In the genomic region with DNA sequence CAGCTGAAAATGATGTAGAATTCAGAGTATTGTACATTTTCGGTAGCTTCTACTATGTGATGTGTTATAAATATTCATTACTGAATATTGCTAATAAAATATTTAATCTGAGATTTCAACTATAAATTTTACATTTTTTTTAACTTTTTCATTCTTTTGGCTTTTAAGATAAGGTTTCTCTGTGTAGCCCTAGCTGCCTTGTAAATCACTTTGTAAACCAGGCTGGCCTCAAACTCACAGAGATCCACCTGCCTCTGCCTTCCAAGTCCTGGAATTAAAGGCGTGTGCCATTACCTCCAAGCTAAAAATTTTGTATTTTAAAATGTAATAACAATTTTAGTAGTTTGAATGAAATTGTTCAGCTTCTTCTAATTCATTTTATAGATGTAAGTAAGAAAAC, we compare ENCODE assay signal across 25 mouse cellular contexts. TPM values are rescaled to one million over a fixed set of nuclear protein-coding genes. Genes with fewer than 3 reads are reported as not detected.
DNase-seq lines count a peak whose midpoint lies in the region; TF ChIP-seq lines count a peak whose summit lies in the region.
"Had no signal": no experiment of that assay in that cellular context is flagged by ENCODE, and none has a peak within 500 bp of the region (broad histone marks: within the 10 kb centered on the region; RNA-seq: fewer than 3 reads in every experiment).

No protein-coding gene starts in this region.

- TF ChIP-seq POLR2A in CH12.LX (IDR thresholded peaks at IDR 0.05; ENCODE audit: low read depth, low read length) (no peak), MEL (IDR thresholded peaks at IDR 0.05; ENCODE audit: control insufficient read depth in 1 of 2, insufficient read depth in 1 of 2, low read depth in 1 of 2, low read length in 2 of 2, poor library complexity in 1 of 2) (no peak)

- H3K27me3 ChIP-seq in CH12.LX (replicated peaks), result no peaks in the 10 kb centered on the region
- H3K27me3 ChIP-seq in MEL (ENCODE audit: control insufficient read depth in 1 of 2, insufficient read depth in 2 of 2, low read length in 2 of 2), result no peaks in the 10 kb centered on the region
- H3K27me3 ChIP-seq in splenic B cell, adult 2 months (ENCODE audit: control insufficient read depth, insufficient read depth, low read length, poor library complexity, severe bottlenecking), result no peaks in the 10 kb centered on the region
- H3K27me3 ChIP-seq: embryonic facial prominence, embryonic 13.5 days; heart, embryonic 15.5 days; intestine, embryonic 15.5 days; limb, embryonic 15.5 days; liver, embryonic 13.5 days; neural tube, embryonic 15.5 days had no signal

- H3K4me2 ChIP-seq in CH12.LX (ENCODE audit: insufficient read depth, low read depth, poor library complexity, severe bottlenecking), result no peak overlapping the region
- H3K4me2 ChIP-seq: embryonic facial prominence, embryonic 13.5 days; heart, embryonic 15.5 days; intestine, embryonic 15.5 days; limb, embryonic 15.5 days; liver, embryonic 13.5 days; neural tube, embryonic 15.5 days had no signal

- peaks cover 0 to 26% of the 10 kb centered on the region in 2 experiments; a peak in 2 of 4 replicates for H3K4me1 ChIP-seq in CH12.LX (ENCODE audit: control insufficient read depth in 1 of 2, insufficient read depth in 2 of 2)
- no peaks in the 10 kb centered on the region for H3K4me1 ChIP-seq in MEL (ENCODE audit: control insufficient read depth in 1 of 2, insufficient read depth in 2 of 2, low read length in 2 of 2)
- H3K4me1 ChIP-seq: forebrain, embryonic 10.5 days; heart, embryonic 10.5 days; heart, embryonic 15.5 days; intestine, embryonic 15.5 days; limb, embryonic 10.5 days; limb, embryonic 15.5 days; liver, embryonic 13.5 days; neural tube, embryonic 15.5 days had no signal

- no peak overlapping the region for H3K27ac ChIP-seq in CH12.LX (ENCODE audit: insufficient read depth, low read depth)
- H3K27ac ChIP-seq in MEL (ENCODE audit: control insufficient read depth, low read depth, low read length), result no peak overlapping the region
- H3K27ac ChIP-seq: embryonic facial prominence, embryonic 13.5 days; forebrain, embryonic 10.5 days; heart, embryonic 10.5 days; heart, embryonic 15.5 days; intestine, embryonic 15.5 days; limb, embryonic 10.5 days; limb, embryonic 15.5 days; liver, embryonic 13.5 days; macrophage; neural tube, embryonic 15.5 days; stomach, postnatal 0 days had no signal

- dilution Hi-C loops in CH12.LX (cut with MboI; ENCODE audit: extremely low pct_ligation_motif_present, extremely low pct_unique_long_range_greater_than_20kb, low sequenced_read_pairs), result no loop called here

- in situ Hi-C loops in CH12.LX (cut with MboI; ENCODE audit: low pct_ligation_motif_present, low pct_unique_long_range_greater_than_20kb, low sequenced_read_pairs), result no loop called here

- H3K36me3 ChIP-seq in CH12.LX (replicated peaks in 1 of 2; ENCODE audit: control insufficient read depth in 1 of 2, insufficient read depth in 1 of 2, low read length in 1 of 2), result peaks cover 33 to 44% of the 10 kb centered on the region in 2 experiments
- no peaks in the 10 kb centered on the region; a peak in 1 of 4 replicates for H3K36me3 ChIP-seq in MEL (ENCODE audit: control insufficient read depth in 1 of 2, insufficient read depth in 2 of 2, low read length in 2 of 2)
- peaks cover 23% of the 10 kb centered on the region for H3K36me3 ChIP-seq in splenic B cell, adult 2 months (ENCODE audit: control insufficient read depth, insufficient read depth, low read length, poor library complexity, severe bottlenecking)
- H3K36me3 ChIP-seq: intestine, embryonic 15.5 days; liver, embryonic 13.5 days had no signal

- H3K9me3 ChIP-seq in CH12.LX (replicated peaks; ENCODE audit: low read length) (no peaks in the 10 kb centered on the region), MEL (replicated peaks; ENCODE audit: insufficient read depth, low read length) (no peaks in the 10 kb centered on the region)
- H3K9me3 ChIP-seq: embryonic facial prominence, embryonic 13.5 days; forebrain, embryonic 10.5 days; heart, embryonic 10.5 days; heart, embryonic 15.5 days; intestine, embryonic 15.5 days; limb, embryonic 10.5 days; limb, embryonic 15.5 days; liver, embryonic 13.5 days; neural tube, embryonic 15.5 days had no signal

- TF ChIP-seq CTCF in CH12.LX (conservative IDR thresholded peaks at IDR 0.05 in 1 of 2, IDR thresholded peaks at IDR 0.05 in 1 of 2; ENCODE audit: low read depth in 2 of 2, low read length in 2 of 2) (no peak), MEL (IDR thresholded peaks at IDR 0.05 in 2 of 3, conservative IDR thresholded peaks at IDR 0.05 in 1 of 3; ENCODE audit: control insufficient read depth in 1 of 3, insufficient read depth in 1 of 3, low read depth in 2 of 3, low read length in 3 of 3, poor library complexity in 1 of 3, severe bottlenecking in 1 of 3) (no peak)

- H3K4me3 ChIP-seq in CH12.LX (replicated peaks in 1 of 3; ENCODE audit: low read depth in 2 of 3, low read length in 2 of 3, poor library complexity in 1 of 3) (no peak overlapping the region), MEL (ENCODE audit: control insufficient read depth in 1 of 2, insufficient read depth in 1 of 2, low read depth in 2 of 2, low read length in 2 of 2) (no peak overlapping the region)
- H3K4me3 ChIP-seq: embryonic facial prominence, embryonic 13.5 days; forebrain, embryonic 10.5 days; heart, embryonic 10.5 days; heart, embryonic 15.5 days; intestine, embryonic 15.5 days; limb, embryonic 10.5 days; limb, embryonic 15.5 days; liver, embryonic 13.5 days; neural tube, embryonic 15.5 days had no signal

- no peak for TF ChIP-seq RAD21 in CH12.LX (IDR thresholded peaks at IDR 0.05; ENCODE audit: low read depth, low read length)
- TF ChIP-seq RAD21 in MEL (IDR thresholded peaks at IDR 0.05; ENCODE audit: low read depth, low read length), result no peak

- H3K9ac ChIP-seq in CH12.LX (ENCODE audit: insufficient read depth, low read depth) (no peak overlapping the region), MEL (ENCODE audit: control insufficient read depth, low read depth, low read length, poor library complexity, severe bottlenecking) (no peak overlapping the region)
- H3K9ac ChIP-seq: embryonic facial prominence, embryonic 13.5 days; heart, embryonic 15.5 days; intestine, embryonic 15.5 days; limb, embryonic 15.5 days; liver, embryonic 13.5 days; neural tube, embryonic 15.5 days had no signal

- TF ChIP-seq EP300 in CH12.LX (IDR thresholded peaks at IDR 0.05; ENCODE audit: low read length) (no peak), MEL (IDR thresholded peaks at IDR 0.05; ENCODE audit: low read depth in 1 of 2, low read length in 2 of 2) (no peak)

- H3K79me2 ChIP-seq in CH12.LX (replicated peaks; ENCODE audit: control insufficient read depth, extremely low read depth, insufficient read depth, poor library complexity, severe bottlenecking) (no peaks in the 10 kb centered on the region), MEL (ENCODE audit: control insufficient read depth, insufficient read depth, low read length, poor library complexity) (no peaks in the 10 kb centered on the region)

- peak; percentile 31 for DNase-seq in CH12.LX (ENCODE audit: extremely low read depth)
- DNase-seq in MEL (ENCODE audit: low read depth, low spot score), result peak; percentile 72
- DNase-seq in c-Kit-positive CD71-positive TER-119-positive erythroid progenitor cells, embryonic 14.5 days (ENCODE audit: low spot score), result peak; percentile 28
- DNase-seq in splenic B cell, adult 2 months (ENCODE audit: low read depth, low spot score), result peak; percentile 24
- DNase-seq in gastrocnemius, postnatal 10 days, result no peak
- DNase-seq in thymus, postnatal 4 days, result no peak
- DNase-seq: adrenal gland, postnatal 14 days; cerebellum, adult 2 months; cerebellum, postnatal 36 days; gastrocnemius, postnatal 14 days; kidney, adult 2 months; liver, embryonic 13.5 days; lung, adult 18-20 months; midbrain, embryonic 14.5 days; spleen, adult 18-20 months had no signal

TF ChIP-seq in CH12.LX, 34 proteins besides CTCF, POLR2A, EP300 and RAD21 (continues in another document):
- TF ChIP-seq CHD1 (IDR thresholded peaks at IDR 0.05; ENCODE audit: low read depth, low read length) (no peak), BHLHE40 (IDR thresholded peaks at IDR 0.05; ENCODE audit: low read depth, low read length) (no peak), ZNF384 (IDR thresholded peaks at IDR 0.05; ENCODE audit: low read depth, low read length) (no peak), SMC3 (IDR thresholded peaks at IDR 0.05; ENCODE audit: low read depth, low read length) (no peak), ETS1 (conservative IDR thresholded peaks at IDR 0.05; ENCODE audit: low read depth, low read length) (no peak), MEF2A (IDR thresholded peaks at IDR 0.05; ENCODE audit: borderline replicate concordance, low read depth, low read length) (no peak), MAZ (IDR thresholded peaks at IDR 0.05; ENCODE audit: low read depth, low read length) (no peak), MAX (IDR thresholded peaks at IDR 0.05; ENCODE audit: low read length) (no peak)

TF ChIP-seq in MEL, 35 proteins besides CTCF, POLR2A, EP300 and RAD21 (continues in another document):
- TF ChIP-seq ELF1 (IDR thresholded peaks at IDR 0.05; ENCODE audit: low read depth, low read length) (no peak), MYC (IDR thresholded peaks at IDR 0.05; ENCODE audit: low read depth, low read length) (no peak), SMC3 (IDR thresholded peaks at IDR 0.05; ENCODE audit: low read depth, low read length) (no peak), ZNF384 (IDR thresholded peaks at IDR 0.05; ENCODE audit: low read depth, low read length) (no peak), RCOR1 (IDR thresholded peaks at IDR 0.05; ENCODE audit: low read depth, low read length) (no peak), NRF1 (IDR thresholded peaks at IDR 0.05; ENCODE audit: insufficient read depth, low read depth, low read length, poor library complexity, severe bottlenecking) (no peak), ZKSCAN1 (IDR thresholded peaks at IDR 0.05; ENCODE audit: low read depth, low read length) (no peak), TAL1 (IDR thresholded peaks at IDR 0.05; ENCODE audit: low read length) (no peak)

RNA-seq across cellular contexts. Expression of gene Arpp19, which starts 20.8 kb away (rescaled TPM):
- total RNA-seq in CH12.LX (2012; rRNA removed), result 244 and 311 TPM in 2 replicates
- total RNA-seq in CH12.LX (2014; rRNA removed), result 194 and 233 TPM in 2 replicates
- 479 and 504 TPM in 2 replicates for polyA plus RNA-seq in CH12.LX (2012; ENCODE audit: insufficient read length, low read depth)
- total RNA-seq in MEL (2012; rRNA removed), result 220 and 237 TPM in 2 replicates
- 100 to 1,000 TPM in 1 of 2 experiments, not detected in 1; 230 TPM for polyA plus RNA-seq in MEL (2012; ENCODE audit: insufficient read depth in 1 of 2, insufficient read length in 2 of 2, low read depth in 1 of 2, low replicate concordance in 2 of 2, missing spikeins in 1 of 2)
- total RNA-seq in gastrocnemius, postnatal 10 days (2021), result 100 to 1,000 TPM; 147 to 150 TPM

RNA-seq across cellular contexts. Expression of gene Myo5a, which starts 54.2 kb away (rescaled TPM):
- 66.6 and 67.8 TPM in 2 replicates for total RNA-seq in CH12.LX (2012; rRNA removed)
- 55.0 and 65.7 TPM in 2 replicates for total RNA-seq in CH12.LX (2014; rRNA removed)
- 94.6 and 107 TPM in 2 replicates for polyA plus RNA-seq in CH12.LX (2012; ENCODE audit: insufficient read length, low read depth)
- 18.9 and 19.8 TPM in 2 replicates for total RNA-seq in MEL (2012; rRNA removed)
- 100 to 1,000 TPM in 1 of 2 experiments, 10 to 100 TPM in 1; 49.0 to 208 TPM for polyA plus RNA-seq in MEL (2012; ENCODE audit: insufficient read depth in 1 of 2, insufficient read length in 2 of 2, low read depth in 1 of 2, low replicate concordance in 2 of 2, missing spikeins in 1 of 2)
- 10 to 100 TPM; 18.5 to 27.8 TPM for total RNA-seq in gastrocnemius, postnatal 10 days (2021)

Comparison
In these comparisons a context has a peak if more than half of its experiments do, and no peak if none do; other contexts are left out.
1. DNase-seq: peak in CH12.LX (single experiment), MEL (single experiment), c-Kit-positive CD71-positive TER-119-positive erythroid progenitor cells, embryonic 14.5 days (single experiment) and splenic B cell, adult 2 months (single experiment); none in gastrocnemius, postnatal 10 days (single experiment) and thymus, postnatal 4 days (single experiment).